Mouse (Mus musculus): ENCODE results near the gene Tspan32. TPM values are rescaled to one million over a fixed set of nuclear protein-coding genes. Genes with fewer than 3 reads are reported as not detected.
A peak's percentile ranks its signal among the peaks of the same experiment; 100 is the strongest.

Gene Tspan32
- total RNA-seq, 2 experiments from 2014 or later = 2.2 to 3.4 TPM

DNA sequence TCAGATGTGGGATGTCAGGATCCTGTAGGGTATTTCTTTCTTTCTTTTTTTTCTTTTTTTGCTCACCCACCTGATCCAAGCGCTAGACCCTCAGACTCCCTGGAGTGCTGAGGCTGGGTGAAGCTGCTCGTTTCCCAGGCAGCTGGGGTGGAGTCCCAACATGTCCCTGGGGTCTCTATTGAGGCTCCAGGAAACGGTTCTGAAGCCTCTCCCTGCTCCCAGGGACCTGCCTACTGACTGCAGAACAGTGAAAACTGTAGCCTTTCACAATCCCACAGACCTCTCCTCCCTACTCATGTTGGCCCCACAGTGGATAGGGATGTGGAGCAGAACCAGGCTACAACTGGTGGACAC is 49.7 kb downstream of the Tspan32 start:
- no peak for DNase-seq

- DNase-seq = no peak
These were observed 50.2 kb downstream of the Tspan32 start for GRCm38 (mm10) chr7:143055001-143055400.

- DNase-seq = no peak
These were observed 50.8 kb downstream of the Tspan32 start for GRCm38 (mm10) chr7:143055499-143056186.

GRCm38 (mm10) chr7:143057023-143057422 is 52.2 kb downstream of the Tspan32 start:
- DNase-seq = no peak

- DNase-seq = no peak
These were observed 52.9 kb downstream of the Tspan32 start for GRCm38 (mm10) chr7:143057667-143058220.

- no peak for DNase-seq
These were observed 53.4 kb downstream of the Tspan32 start for GRCm38 (mm10) chr7:143058221-143058697.

DNA sequence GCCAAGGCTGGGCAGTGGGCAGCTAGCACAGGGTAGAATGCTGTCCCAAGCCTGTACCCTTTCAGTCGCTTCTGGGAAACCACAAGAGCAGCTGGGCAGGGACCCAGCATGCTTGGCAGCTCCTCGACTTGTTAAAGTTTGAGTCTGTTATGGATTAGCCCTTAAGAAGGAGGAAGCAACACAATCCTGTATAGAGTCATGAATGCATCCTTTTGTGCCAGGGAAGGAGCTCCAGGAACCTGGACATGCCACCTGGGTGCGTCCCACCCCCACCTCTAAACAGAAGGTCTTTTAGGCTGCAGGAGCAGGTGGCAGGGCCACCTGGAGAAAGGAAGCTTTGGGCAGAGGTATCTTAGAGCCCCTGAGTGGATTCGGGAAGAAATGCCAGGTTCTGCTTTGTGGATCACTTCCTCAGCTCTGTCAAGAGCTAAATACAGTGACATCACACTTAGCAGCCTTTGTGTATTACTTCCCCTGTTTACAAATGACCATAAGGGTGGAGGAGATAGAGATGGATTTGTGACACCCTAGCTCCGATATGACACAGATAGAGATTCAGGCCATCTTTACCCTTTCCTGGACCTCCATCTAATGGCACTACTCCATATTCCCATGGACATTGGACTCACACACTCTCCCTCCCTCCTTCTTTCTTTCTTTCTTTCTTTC is 54.5 kb downstream of the Tspan32 start:
- no peak for DNase-seq

GRCm38 (mm10) chr7:143062704-143063103 is 57.9 kb downstream of the Tspan32 start:
- no peak for DNase-seq

DNA sequence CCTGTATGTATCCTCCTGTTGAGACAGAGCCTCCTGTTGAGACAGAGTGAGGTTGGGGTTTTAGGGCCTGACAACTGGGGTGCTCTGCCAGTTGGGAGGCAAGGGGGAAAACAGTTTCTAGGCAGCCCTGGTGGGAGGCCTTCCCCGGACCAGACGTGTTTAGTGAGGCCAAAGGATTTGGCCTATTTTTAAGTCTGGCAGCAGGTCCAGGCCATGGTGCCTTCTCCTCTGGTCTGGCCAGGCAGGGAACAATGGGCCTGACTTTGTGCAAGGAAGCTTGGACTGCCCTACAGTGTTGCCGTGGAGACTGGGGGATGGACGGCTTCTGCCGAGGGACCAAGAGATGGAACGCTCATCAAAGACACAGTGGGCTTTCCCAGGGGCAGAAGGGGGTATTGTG is 59.4 kb downstream of the Tspan32 start:
- DNase-seq = no peak

GRCm38 (mm10) chr7:143065692-143066091 is 60.8 kb downstream of the Tspan32 start:
- DNase-seq = no peak

- no peak for DNase-seq
These were observed 62.6 kb downstream of the Tspan32 start for GRCm38 (mm10) chr7:143067469-143067868.

GRCm38 (mm10) chr7:143067897-143068296 is 63.1 kb downstream of the Tspan32 start:
- DNase-seq = peak; percentile 33

DNA sequence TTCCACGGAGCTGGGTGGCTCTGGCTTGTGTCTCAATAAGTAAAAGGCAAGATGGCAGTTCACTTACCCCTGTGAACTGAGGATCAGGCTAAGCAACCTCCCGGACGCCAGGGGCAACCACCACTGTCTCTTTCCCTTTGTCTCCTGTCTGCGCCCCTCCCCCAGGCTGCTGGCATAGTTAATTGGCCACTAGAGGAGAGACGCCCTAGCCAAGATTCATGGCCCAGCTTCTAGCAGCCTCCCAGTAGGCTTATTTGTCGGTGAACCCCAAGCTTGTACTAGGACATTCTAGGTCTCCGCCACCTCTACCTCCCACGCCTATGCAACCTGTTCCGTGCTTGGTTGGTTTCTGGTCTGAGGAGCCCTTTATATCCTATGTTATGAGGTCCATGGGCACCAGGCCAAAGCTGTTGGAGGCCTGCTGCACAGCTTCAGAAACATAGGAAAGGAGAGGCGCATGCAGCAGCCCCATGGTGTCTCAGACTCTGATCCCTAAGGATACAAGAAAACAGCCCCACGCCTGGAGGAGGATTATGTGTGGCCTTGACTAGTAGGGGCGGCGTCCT is 63.6 kb downstream of the Tspan32 start:
- peak; percentile 62 for DNase-seq

DNA sequence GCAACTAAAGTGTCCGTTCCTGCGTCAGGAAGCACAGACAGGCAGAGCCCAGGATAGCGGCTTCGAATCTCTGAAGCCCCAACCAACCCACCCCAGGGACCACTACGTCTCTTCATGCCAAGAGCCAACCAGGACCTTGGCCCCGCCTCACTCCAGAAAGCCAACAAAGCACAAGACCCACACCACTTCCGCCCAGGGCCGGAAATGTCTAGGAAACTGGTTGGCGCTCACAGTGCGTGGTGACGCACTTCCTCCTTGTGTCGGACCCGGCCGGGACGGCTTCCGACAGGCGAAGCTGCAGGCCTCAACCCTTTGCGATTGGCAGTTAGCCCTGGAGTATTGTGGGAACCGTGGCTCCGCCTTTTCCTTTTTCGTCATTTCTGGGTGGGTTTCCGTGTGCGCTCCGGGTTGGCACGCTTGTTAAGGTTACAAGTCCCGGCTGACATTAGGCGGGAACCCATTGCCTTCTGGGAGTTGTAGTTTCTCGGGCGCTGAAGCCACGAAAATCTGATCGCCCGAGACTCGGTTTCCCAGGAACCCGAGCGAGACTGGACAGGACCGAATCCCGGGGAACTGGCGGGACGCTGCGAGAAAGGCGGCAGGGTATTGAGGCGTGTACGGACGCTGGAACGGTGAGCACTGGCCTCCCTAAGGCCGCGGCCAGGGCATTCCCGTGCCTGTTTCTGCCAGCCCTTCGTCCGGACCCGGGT is 64.2 kb downstream of the Tspan32 start, which contains the start of gene Tssc4:
Gene Tssc4 (plus strand): TSS at position 368 of the 710 bp plus-strand sequence.
- peak; percentile 96 for DNase-seq

Other genes starting within 250 kb of the Tspan32 start
- 100 to 1,000 TPM; 403 to 460 TPM for gene Th, start 73.9 kb upstream of the Tspan32 start, total RNA-seq (2021)
- gene Ascl2, start 35.8 kb upstream of the Tspan32 start, total RNA-seq (2021) = under 1 TPM in 1 of 2 experiments, not detected in 1; 0.24 TPM
- gene Cd81, start 47.7 kb downstream of the Tspan32 start, total RNA-seq (2021) = 100 to 1,000 TPM; 499 to 511 TPM
- 10 to 100 TPM; 26.9 to 31.2 TPM for gene Tssc4, start 64.2 kb downstream of the Tspan32 start, total RNA-seq (2021)
- gene Trpm5, start 89.6 kb downstream of the Tspan32 start, total RNA-seq (2021) = 1 to 10 TPM in 1 of 2 experiments, under 1 TPM in 1; 0.99 to 1.0 TPM
- gene Kcnq1, start 101.3 kb downstream of the Tspan32 start, total RNA-seq (2021) = 1 to 10 TPM; 4.4 to 5.0 TPM